Mouse (Mus musculus) kidney, postnatal 14 days (tissue): ENCODE measurements around the gene Gm20425.
A peak's percentile ranks its signal among the peaks of the same experiment; 100 is the strongest.
"Not testable (repeated sequence)": the region's sequence is repeated elsewhere in the genome, so short reads cannot be mapped to it uniquely, and the experiment has no call there.

ENCODE experiments used
- DNase-seq: peaks from one replicate; pipeline ENCODE4 v3.0.0; 2022; ENCODE audit warnings: mixed read lengths

The Gm20425 gene

DNA sequence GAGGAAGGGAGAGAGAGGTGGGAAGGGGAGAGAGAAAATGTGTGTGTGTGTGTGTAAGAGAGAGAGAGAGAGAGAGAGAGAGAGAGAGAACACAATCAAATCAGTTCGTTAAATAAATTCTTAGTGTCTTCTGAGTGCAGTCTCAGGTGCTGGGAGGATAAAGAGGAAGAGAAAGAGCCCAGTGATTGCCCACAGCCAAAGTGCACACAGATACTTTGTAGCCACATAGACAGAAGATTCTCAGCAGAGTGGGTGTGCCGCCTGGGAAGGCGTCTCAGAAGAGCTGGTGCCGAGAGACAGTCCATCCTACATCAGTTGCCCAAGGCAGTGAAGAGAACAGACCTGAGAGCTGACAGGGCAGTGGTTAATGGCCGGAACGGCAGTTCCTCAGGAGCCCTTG, 15.8 kb downstream of the Gm20425 start:
- no peak for DNase-seq

DNA sequence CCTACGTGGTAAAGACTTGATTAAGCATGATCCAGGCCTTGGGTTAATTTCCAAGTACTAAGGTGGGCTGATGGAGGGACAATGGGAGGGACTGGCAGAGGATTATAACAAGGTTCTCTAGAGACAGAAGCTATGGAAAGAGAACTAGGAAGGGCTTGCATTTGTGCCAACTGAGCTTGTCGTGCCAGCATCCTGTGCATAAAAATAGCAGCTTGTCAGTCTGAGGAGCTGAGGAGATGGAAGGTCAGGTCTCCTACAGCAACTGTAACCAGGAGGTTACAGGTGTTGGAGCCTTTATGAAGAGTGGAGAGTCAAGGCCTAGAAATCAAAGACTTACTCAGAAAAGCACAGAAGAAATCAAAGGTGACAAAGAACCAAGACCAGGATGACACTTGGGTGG, 16.5 kb downstream of the Gm20425 start:
- DNase-seq, result no peak

DNA sequence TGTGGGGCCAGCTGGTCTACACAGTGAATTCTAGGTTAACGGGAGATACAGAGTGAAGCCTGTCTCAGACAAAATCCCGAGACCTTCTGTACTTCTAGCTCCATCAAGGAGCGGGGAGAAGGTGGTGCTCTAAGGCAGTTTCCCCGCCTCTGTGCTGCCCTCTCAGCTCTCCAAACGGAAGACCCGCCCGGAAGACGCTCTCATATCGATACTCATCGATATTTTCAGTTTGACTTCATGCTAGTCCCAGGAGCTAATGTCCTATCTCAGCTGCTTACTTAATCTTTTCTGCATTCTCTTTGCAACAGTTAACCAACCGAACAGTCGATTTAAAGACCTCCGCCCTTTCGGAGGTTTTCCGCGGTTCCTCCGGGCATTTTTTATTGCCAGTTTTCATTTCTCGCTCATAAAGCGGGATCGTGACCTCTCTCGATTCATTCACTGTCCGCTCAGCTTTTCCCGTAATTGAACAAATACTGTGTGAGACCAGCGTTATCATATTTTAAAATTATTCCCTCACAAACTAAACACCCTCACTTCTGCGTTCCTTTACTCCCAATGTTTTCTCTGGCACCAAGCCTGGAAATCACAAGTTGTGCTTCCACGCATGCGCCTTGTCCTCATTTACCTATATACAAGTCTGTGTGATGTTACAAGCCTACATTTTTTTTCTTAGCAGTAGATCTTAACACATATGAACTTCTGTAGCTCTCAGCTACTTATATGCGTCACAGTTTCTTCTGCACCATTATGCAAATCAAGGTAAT, 17.3 kb downstream of the Gm20425 start:
- DNase-seq, result peak; percentile 34

GRCm38 (mm10) chr9:103208802-103209423, 21.2 kb downstream of the Gm20425 start:
- DNase-seq, result no peak

DNA sequence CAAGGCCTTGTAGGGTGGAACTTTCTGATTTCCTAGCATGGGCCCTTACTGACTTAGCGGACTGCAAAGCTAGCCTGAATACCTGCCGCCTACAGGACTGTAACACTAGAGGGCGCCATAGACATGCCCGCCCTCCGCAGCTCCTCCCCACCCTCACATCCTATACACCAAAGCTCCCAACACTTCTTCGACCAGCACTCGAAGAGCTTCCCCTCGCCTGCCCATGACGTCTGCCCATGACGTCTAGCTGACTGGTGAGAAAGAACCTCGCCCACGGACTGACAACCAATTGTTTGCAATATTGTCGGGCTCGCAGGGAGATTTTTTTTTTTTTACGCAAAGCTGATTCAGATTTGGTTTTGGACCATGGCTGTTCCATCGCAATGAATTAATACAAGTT, 22.3 kb downstream of the Gm20425 start:
- peak; percentile 79 for DNase-seq

GRCm38 (mm10) chr9:103205786-103206185, 24.3 kb downstream of the Gm20425 start:
- no peak for DNase-seq

- peak; percentile 95 for DNase-seq
Observed at GRCm38 (mm10) chr9:103201561-103202260, 28.4 kb downstream of the Gm20425 start, which contains the start of gene Srprb. Gene Srprb, minus strand, starts transcription at chr9:103202137.

GRCm38 (mm10) chr9:103188416-103188815, 41.7 kb downstream of the Gm20425 start:
- no peak for DNase-seq

- DNase-seq, result peak; percentile 78
Observed at GRCm38 (mm10) chr9:103186747-103187146, 43.4 kb downstream of the Gm20425 start.

DNA sequence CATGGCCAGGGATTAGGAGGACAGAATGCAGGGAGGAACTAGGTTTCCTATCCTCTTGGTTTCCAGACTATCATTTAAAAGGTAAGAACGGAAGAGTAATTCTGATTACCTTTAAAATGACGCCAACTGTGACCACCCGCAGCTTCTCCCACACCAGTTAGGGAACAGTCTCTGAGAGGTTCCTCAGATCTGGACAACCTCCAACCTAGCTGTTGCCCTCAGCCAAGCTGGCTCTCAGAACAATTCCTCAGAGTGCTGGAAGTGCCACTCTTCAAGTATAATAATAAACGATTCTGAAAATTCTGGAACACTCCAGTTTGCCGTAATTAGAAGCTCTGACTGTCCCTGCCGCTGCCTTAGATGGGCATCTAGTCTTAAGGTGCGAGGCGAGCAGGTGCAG, 44.2 kb downstream of the Gm20425 start:
- DNase-seq, result no peak

- DNase-seq, result no peak
Observed at GRCm38 (mm10) chr9:103184855-103185254, 45.3 kb downstream of the Gm20425 start.

GRCm38 (mm10) chr9:103181886-103182285, 48.2 kb downstream of the Gm20425 start:
- DNase-seq, result no peak

DNA sequence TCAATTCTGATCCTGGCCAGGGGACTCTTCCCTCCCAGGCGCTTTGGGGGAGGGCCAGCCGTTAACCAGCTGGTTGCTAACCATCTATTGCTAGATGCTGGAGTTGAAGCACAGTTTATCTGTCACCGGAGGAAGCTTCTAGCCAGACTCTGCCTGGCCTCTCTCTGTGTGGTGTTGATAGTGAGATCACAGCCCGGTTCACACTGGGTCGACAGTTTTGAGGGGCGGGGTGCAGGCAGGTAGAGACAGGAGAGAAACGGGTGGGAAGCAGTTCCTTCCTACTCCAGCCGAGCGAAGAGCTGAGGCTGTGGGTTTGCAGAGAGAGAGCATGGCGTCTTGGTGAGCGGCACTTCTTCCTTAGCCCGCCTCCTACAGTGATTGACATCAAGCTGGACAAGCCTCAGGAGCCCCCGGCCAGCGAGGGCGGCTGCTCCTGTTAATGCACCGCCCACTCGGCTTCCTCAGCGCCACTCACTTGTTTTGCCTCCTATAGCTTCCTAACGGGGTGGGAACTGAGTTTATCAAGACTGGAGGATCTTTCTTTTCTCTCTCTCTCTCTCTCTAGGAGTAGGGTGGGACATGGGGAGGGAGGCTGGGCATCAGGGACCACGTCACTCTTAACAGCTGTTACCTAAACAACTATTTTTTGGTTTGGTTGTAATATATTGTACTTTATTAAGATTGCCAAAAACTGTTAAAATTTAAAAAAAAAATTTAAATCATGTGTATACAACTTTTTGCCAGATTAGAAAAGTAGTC, 49.1 kb downstream of the Gm20425 start:
- peak; percentile 85 for DNase-seq

GRCm38 (mm10) chr9:103180303-103180702, 49.8 kb downstream of the Gm20425 start:
- peak; percentile 21 for DNase-seq

GRCm38 (mm10) chr9:103175692-103176091, 54.4 kb downstream of the Gm20425 start:
- no peak for DNase-seq

DNA sequence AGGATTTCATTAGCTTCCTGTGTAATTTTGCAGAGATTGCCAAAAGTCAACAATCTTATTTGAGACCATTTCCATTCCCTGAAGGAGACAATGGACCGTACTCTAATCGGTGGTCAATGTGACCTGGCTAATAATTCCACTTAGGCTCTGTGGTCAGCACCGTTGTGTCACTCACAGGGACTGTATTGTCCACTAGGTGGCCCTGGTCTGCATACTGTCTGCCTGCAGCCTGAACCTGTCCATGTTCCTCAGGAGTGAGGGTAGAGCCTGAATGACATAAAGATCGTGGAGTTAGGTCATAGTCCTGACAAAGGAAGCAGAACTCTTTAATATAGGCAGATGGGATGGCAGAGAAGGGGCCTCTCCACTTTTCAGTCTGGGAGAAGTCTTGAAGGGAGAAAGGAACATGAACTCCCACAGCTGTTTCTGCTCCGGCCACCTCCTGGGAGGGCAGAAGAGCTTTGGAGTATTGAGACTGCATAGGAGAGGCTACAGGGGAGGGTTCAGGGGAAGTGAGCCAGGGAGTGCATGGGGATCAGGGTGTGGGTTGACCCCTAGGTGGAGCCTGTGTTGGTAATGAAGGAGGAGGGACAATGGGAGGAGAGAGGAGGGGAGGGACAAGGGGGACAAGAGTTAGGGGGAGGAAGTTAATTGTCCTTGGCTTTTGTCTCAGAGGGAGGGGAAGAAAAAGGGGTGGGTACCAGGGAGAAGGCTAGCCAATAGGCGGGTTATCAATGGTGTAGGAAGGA, 55.2 kb downstream of the Gm20425 start:
- peak; percentile 48 for DNase-seq

DNA sequence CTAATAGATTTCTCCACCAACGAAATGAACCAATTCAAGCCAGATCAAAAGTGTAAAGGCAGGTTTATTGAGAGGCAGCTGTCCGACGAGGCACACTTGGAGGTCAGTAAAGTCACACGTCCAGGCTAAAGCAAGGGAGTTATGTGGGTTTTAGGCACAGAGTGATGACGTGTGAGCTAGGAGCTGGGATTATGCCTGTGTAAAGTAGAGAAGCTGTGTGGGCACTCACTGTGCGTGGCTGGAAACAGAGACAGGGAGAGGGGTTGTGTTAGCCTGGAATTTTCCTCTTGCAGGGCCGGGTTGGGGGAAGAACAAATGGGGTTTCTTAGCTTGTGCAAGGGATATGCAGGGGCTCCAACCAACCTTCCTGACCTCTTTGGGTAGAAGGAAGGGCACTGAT, 61.3 kb downstream of the Gm20425 start:
- DNase-seq, result no peak

DNA sequence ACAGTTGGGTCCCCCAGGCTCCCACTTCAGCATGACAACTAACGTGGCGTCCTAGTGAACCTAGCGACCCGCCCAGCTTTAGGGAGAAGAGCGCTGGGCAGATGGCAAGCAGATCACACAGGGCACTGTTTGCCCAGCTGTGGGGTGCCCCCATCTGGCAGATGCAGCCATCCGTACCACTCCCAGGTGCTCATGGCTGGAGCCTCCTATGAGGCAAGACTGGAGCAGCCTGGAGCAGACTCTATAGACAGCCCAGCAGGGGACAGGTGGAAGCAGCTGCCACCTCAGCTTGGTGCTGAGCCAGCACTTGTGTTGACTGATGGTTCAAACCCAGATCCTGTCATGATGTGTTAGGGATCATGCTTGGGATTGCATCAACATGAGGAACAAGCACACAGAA, 62.1 kb downstream of the Gm20425 start:
- DNase-seq, result no peak

DNA sequence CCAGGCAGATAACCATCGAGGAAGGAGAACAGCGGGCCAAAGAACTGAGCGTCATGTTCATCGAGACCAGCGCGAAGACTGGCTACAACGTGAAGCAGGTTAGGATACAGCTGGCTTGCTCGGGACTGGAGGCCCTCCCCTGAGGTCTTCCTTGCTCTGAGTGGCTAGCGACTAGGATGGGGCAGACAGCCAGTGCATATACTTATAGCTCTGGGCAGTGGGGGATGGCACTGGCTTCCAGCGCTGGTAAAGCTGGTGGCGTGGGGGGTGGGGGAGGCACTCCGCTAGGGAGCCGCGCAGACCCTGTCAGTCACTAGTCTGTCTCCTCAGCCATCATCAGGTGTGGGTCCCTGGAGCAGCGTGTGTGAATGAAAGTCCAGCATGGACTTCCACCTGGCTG, 66.3 kb downstream of the Gm20425 start:
- no peak for DNase-seq

DNA sequence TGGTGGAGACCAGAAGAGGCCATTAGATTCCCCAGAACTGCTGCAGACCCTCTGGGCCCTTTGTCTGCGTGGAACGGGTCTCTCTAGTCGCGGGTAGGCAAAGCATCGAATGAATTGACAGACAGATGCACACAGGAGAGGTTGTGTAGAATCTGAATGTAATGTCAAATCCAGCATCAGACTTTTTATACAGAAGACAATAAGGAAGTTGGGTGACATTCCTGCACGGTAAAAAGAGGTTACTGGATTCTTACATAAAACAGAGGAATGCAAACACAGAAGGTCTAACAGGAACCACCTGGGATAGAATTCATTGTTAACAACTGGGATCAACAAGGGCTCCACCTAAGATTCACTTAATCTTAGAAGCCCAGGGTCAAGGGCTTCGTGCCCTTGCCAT, 74.9 kb downstream of the Gm20425 start:
- DNase-seq, result not testable (repeated sequence)

GRCm38 (mm10) chr9:103154568-103154967, 75.5 kb downstream of the Gm20425 start:
- DNase-seq, result no peak

DNA sequence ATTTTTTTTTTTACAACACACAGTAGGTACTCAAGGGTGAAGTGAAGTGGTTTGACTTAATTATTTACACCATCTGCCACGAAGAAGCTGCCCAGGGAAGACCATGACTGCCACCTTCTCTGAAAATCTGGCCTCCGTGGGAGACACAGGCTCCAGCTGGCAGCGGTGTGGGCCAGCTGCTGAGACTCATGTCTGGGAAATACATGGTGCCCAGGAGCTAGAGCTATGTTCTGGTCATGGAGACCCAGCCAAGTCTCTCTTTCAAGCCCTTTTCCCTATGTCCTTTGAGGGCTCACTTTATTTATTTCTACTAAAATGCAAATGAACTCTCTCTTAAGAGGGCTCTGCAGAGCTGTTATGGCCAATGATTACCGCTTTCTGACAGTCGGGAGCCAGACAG, 76.8 kb downstream of the Gm20425 start:
- DNase-seq, result no peak
